Mouse (Mus musculus) kidney, adult 9 months (tissue): Measurements from ENCODE around the gene Cblc.
A peak's percentile ranks its signal among the peaks of the same experiment; 100 is the strongest.

Experiments
- DNase-seq: peaks from one replicate; pipeline ENCODE4 v3.0.0; 2022

Gene Cblc

DNA sequence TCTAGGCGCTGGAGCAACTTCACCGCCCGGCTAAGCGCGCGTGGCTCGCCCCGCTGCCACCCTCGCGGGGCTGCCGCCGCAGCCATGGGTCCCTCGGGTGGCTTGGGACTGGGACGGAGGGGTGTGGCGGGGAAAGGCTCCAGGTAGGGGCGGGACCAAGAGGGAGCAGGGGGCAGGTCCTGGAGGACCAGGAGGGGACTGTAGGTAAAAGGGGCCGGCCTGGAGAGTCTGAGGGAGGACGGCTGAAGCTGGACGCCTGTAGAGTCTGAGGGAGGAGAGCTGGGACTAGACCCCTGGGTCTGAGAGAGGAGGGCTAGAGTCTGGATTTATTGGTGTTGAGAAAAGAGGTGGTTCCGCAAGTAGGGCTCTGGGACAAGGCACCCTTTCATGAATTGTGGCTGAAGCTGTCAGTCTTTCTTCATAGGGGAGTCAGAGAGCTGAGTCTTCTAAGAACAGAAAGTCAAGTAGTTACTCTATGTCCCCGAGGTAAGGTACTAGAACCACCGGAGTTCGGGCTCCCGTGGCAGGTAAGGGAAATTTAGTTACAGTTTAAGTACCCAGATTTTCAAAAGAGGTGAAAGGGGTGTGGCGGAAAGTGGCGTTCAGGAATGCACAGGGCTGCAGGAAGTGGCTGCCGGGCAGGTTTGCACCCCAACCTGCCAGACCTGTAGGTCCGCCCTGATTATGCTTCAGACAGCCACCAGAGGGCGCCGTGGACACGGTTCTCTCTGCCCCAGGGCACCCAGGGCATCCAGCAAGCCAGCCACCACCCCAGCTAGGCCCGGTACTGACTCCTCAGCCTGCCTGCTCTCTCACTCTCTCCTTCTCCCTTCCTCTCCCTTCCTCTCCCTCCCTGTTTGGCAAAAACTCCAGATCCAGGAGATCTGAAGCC, at the start of gene Cblc:
Cblc (minus strand) TSS at position 113 of the 892 bp plus-strand sequence.
- DNase-seq = peak; percentile 95

DNA sequence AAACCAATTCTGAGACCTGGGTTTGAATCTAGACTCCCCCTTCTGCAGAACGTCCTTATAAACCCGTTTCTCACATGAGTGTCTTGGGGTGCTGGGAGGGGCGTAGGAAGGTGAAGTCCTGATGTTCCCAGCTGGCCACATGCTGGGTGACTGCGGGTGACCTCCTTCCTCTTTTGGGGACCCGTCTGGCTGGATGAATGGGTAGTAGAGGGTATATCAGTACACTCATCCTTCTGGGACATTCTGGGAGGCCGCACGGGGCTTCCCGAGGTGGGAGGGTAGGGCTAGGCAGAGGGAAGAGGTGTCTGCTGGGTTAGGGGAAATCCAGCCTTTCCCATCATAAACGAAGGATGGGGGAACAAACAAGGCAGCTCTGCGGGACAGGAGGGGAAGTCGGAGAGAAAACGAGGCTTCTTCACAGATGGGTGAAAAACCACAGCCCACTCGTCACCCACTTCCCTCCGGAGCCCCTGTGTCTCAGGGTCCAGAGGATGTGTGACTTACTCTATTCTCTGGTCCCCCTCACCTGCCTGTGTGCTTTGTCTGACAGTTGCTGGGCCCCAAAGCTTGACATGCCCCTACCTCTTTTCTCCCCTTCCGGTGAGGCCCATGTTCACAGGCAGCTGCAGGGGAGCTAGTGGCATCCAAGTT, 48.0 kb upstream of the Cblc start:
- no peak for DNase-seq

DNA sequence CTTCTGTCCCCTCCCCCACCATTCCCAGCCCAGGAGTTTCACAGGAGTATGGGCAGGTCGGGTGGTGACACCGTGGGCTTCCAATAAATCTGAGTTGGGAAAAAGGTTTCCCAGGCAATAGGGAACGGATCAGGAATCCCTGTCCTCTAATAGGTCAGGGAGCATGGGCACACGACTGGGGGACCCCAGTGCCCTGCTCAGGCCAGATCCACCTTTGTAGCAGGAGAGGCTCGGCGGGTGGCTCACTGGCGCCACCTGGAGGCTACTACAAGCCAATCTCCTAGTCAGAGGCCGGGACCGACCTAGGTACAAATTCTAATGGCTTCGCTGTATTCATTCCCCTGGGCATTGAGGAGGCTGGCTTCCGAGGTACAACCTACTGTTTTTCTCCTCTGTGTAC, 47.0 kb upstream of the Cblc start:
- DNase-seq = peak; percentile 88

DNA sequence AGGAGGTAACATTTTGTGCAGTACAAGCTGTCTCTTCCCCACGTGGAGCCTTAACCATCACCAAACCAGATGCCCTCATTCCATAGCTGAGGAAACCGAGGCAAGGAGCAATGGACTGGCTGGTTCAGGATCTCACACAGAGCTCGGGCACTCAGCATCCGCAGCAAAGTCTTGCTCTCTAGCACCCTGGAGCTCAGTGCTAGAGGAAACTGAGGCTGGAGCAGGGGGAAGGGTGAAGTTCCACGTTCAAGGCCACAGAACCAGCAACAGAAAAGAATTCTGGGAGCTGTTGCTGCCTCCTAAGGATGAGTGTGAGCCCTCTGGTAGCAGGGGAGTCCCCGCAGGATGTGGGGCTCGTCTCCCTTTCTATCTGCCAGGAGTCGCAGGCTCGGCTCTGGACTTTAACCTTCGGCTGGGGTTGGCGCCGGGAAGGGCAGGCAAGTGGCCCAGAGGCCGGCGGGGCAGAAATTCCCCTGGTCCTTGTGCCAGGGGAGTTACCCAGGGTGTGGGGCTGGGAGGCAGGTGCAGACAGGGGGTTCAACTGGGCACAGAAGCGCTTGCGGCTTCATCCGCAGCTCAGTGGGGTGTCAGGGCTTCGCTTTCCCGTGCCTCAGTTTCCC, 46.4 kb upstream of the Cblc start:
- peak; percentile 92 for DNase-seq

DNA sequence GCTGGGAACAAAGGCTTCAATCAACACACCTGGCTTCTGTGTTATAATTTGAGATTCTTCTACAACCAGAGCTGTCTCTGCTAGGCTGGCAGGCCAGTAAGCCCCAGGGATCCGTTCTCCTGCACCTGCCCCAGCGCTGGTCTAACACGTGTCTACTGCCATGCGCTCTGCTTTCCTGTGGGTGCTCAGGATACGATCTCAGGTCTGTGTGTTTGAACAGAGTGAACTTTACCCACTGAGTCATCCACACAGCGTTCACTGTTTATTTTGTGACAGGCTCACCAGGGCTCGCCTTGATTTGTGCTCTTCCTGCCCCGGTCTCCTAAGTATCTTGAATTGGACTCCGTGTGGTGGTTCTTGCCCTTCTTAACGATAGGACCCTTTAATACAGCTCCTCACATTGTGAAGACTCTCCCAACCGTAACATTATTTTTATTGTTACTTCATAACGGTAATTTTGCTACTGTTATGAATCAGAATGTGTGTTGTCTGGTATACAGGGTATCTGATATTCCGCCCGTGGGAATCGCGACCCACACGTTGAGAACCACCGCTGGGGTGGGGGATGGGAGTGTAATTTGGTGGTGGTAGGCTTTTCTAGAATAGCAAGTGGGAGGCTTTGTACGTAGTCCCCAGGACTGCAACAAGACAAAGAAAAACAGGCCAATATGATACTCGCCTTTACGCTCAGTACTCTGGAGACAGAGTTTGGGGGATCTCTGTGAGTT, 45.2 kb upstream of the Cblc start:
- DNase-seq = peak; percentile 68

DNA sequence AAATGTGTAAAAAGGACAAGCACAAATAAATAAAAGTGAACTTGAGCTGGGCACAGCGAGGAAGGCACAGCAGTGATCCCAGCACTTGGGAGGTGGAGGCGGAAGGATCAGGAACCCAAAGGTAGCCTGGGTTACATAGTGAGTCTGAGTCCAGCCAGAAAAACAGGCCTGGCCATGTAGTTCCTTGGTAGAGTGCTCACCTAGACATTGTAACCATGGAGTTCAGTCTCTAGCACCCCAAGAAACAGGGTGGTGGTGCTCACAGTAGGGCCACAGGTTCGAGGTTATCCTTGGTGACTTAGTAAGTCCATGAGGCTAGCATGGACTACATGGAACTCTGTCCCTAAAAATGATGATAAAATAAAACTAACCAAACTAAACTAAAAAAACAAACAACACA, 44.3 kb upstream of the Cblc start:
- no peak for DNase-seq

DNA sequence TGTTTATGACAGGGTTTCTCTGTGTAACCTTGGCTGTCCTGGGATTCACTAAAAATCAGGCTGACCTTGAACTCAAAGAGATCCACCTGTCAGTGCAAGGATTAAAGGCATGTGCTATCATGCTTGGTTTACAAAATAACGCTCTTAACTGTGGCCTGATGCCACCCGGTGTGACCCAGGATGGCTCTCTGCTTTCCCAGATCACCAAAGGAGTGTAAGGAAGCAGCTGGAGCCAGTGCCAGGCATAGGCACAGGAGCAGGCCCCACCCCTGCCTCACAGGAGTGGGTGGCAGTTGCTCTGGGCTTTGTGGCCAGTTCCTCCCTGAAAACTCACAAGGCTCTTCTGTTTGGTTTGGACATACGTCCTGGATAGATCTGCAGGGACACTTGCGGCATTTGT, 43.8 kb upstream of the Cblc start:
- DNase-seq = no peak

DNA sequence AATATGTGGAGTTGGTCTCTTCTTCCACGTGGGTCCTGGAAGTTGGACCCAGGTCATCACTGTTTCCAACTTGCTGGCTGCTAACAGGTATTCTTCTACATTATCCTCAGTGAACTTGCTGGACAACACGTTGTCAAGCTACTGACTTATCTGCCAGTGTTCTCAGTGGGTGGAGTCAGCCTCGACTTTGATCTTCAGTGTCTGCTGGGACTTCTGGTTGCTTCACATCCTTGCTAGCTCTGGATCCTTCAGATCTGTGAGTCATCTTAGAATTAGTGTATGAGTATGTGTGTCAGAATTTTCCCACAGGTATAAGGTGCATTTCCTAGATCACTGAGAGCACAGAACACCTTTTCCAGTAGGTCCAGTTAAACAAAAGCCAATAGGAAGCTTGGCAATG, 40.2 kb upstream of the Cblc start:
- DNase-seq = peak; percentile 36

DNA sequence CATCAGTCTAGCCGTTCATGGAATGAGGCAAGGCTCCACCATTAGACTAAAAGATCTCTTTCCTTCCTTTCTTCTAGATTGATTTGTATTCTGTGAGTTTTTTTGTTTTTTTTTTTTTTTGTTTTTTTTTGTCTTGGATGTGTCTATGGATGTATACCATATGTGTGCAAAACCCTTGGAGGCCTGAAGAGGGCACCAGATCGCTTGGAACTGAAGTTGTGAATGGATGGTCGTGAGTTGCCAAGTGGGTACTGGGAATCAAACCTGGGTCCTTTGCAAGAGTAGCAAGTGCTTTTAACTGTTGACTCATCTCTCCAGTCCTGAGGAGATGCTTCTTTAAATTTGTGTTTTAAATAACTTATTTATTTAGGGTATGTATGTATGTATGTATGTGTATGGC, 37.4 kb upstream of the Cblc start:
- DNase-seq = no peak

DNA sequence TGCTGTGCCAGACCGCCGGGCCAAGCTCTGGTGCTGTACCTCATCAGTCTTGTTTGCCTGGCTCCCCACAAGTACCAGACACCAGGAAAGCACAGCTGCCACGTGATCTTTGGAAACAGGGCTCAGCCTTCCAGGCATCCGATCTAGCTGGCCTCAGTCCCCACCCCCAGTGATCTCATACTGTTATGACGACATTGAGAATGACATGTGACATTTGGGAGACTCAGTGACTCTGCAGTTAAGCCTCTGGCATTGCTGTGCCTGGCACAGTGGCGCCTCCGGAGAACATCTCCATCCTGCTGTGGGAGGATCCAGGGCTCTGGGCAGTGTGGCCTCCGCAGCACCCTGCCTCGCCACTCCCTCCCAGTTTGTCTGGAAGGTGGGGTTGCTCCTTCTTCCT, 35.2 kb upstream of the Cblc start:
- no peak for DNase-seq

DNA sequence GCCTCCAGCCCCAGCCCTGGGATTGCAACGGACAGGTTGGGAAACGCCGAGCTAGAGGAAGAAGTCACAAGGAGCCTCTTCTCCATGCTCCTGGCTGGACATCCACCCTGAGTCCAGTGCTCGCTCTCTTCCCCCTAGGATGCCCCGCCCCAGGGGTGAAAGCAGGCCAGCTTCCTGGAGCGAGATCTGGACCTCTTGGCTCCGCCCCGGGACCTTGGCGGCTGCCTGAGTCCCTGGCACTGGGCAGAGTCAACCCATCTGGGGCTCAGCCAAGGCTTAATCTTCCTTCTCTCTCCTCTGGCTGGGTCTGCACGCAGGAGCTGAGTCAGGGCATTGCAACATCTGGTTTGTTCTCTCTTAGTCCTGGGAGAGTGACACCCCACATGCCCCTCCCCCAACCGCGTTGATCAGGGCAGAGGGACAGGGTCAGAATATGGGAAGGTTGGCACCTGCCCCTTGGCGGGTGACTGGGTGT, 34.1 kb upstream of the Cblc start:
- peak; percentile 98 for DNase-seq

DNA sequence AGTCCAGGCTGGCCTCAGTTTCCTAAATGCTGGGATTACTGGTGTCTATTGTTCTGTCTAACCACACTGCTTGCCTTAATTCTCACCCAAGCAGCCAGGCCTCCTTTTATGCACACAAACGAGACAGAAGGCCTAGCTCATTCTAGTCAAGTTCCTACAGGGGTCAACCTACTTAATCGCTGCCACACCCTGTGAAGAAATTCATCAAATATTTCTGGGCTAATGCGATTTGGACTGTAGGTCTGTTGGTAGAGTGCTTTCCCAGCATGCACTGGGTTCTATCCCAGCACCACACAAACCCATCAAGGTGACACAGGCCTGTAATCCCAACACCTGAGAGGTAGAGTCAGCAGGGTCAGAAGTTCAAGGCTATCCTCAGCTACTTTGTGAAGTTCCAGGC, 33.1 kb upstream of the Cblc start:
- DNase-seq = no peak

DNA sequence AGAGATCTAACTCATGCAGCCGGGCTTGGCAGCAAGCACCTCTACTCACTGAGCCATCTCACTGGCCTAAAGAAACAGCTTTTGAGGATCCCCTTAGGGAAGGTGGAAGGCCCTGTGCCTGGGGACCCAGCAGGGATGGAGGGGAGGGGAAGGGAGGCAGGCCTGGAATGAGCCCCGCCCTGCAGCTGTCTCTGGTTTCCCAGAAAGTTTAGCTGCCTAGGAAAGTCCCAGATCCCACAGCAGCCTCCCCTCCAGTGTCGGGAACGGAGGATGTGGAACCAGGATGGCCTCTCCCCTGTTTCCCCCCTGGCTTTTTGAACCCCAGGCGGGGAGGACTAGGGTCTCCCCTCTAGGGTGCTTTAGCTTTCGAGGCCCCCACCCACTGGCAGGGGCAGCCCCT, 30.1 kb upstream of the Cblc start:
- DNase-seq = no peak

DNA sequence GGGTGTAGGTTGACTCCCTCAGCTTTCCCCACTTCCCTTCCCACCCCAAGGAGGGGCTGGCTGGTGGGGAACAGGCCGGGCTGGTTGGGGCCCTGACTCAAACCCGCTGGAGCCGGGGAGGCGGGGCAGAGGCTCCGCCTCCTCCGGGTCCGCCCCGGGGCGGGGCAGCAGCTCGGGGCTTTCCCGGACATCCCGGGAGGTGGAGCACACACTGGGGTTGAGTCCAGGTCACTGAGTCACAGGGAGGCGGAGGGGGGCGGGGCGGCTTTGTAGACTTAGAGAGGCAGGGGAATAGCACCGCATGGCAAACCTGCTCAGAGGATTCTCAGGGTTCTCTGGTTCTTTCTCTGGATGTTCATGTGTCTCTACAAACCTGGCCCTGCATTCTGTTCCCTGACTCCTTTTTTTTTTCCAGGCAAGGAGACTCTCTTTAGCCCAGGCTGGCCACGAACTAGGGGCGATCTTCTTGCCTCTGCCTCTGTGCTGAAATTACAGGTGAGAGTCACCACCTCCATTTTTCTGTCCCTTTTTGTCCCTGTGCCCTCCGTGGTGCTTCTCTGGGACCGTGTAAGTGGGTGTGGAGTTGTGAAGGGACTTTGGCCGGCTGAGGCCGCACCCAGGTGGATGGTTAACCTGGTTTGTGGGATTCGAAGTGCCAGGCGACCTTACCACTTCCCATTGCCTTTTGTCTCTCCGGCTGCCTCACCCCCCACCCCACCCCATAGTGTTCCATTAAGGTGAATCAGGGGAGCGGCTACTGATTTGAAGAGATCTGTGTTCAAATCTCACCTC, 27.8 kb upstream of the Cblc start:
- peak; percentile 92 for DNase-seq

DNA sequence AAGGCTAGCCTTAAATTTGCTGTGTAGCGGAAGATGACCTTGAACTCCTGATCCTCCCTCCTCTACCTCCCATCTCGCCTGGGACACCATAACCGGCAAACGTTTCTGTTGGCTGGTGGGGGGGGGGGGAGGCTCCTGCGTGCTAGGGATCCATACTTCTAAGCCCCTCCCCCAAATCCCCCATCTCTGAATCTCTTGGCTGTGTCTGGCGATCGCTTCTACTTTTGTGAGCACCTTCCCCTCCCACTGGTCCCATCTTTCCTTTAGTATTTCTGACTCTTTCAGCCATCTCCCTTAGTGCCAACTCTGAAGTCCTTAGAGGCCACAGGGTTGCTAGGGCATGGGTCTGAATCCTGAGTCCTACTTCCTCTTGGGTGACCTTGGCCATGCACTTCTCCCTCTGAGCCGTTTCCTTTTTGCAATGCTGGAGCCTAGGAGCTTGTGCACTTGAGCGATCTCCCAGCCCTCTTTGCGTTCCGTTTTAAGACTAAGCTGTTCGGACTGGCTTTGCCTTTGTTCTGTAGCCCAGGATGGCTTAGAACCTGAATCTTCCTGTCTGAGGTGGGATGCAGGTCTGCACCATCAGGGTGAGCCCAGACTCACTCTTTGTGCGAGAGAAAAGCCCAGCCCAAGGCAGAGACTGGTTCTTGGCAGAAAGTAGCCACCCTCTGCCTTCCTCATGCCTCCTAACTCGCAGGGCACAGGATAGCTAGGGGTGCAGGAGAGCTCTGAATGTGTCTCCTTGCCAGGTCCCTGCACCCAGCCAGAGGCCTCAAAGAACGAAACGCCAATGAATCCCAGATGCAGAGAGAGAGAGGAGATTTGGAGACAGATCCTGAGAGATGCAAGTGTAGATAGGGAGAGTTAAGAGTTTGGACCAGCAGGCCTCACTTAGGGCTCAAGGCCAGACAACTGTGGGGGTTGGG, 26.9 kb upstream of the Cblc start:
- DNase-seq = peak; percentile 46

DNA sequence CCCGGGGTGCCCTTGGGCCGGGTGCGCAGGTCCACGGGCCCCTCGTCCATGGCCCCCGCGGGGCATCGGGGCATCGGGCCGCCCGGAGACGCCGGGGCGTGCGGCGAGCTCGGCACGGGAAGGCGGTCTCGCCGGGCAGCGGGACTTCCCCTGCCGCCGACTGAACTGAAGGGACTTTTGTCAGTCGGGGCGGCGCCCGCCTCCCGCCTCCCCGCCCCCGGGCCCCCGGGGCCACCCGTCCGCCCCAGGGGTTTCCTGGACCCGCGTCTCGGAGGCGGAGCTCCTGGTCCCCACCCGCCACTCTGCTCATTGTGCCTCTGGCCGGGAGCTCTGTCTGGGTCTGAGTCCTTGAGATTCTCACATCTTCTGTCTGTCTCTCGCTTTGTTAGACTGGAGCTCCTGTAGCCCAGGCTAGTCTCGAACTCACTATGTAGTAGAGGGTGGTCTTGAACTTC, 26.0 kb upstream of the Cblc start, which contains the start of gene Bcl3:
Bcl3 (minus strand) TSS at position 167 of the 455 bp plus-strand sequence.
- peak; percentile 70 for DNase-seq

DNA sequence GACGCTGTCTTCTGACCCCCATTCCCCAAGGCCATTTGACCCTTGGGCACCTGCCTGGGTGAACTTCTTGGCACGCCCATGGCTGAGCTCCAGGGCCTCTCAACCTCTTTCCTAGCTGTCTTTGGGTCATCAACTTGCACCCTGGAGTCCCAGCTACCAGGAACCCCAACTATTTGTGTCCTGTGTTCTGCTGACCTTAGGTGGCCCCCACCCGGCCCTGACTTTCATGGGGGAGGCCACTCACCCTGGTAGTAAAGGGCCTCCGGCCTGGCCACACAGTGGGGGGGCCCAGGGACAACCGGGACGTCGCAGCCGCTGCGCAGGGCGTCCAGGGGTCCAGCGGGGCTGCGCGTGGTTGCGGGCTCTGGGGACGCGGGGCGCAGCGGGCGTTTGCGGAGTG, 25.6 kb upstream of the Cblc start:
- peak; percentile 46 for DNase-seq

DNA sequence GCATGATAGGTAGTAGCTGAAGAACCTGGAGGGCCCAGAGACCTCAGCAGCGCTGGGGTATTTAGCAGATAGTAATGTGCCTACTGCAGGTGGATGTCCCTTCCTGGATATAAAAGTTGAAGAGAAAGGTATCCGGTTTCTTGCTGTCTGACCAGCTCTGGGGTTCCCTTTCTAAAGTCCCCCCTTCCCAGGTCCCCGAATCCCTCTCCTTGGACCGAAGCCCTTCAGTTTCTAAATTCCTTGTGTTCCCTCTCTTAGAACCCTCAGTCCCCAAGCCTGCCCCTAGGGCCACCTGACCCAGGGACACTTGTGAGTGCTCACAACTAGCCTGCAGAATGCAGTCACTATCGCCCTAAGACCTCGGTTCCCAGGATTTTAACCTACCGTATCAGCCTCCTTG, 25.0 kb upstream of the Cblc start:
- DNase-seq = no peak

DNA sequence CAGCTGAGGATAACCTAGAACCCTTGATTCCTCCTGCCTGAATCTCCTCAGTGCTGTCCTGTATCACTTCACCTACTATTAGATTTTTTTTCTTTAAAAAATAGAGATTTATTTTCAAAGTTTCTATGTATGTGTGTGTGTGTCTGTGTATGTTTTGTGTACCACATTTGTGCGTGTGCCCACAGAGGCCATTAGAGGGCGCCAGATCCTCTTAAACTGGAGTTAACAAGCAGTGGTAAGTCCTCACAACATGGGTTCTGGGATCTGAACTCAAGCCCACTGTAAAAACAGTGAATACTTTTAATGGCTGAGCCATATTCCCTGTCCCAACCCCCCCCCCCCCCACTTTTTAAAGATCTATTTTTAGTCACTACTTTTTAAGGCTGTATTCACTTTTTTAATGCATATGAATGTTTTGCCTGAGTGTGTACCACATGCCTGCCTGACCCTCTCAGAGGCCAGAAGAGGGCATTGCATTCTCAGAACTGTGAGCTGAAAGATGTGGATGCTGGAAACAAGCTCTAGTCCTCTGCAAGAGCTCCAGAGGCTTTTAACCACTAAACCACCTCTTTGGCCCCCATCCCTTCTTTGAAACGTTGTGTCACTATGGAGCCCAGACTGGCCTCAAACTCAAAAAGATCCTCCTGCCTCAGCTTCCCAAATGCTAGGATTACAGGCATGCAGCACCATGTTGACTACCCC, 23.9 kb upstream of the Cblc start:
- DNase-seq = no peak

DNA sequence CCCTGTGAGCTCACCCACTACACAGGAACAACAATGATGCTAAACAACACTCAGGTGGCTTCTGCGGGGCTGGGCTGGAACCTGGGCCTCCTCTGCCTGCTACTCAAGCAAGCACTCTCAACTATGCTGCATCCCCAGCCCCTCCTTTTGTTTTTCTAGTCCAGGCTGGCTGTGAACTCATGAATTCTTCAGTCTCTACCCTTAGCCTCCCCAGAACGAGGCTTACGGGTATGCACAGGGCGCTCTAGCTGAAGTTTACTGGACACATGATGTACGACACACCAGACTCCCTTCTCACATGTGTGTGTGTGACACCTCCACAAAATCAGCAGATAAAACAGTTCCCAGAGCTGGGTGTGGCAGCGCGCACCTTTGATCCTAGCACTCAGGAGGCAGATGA, 22.3 kb upstream of the Cblc start:
- no peak for DNase-seq
